In the genomic region with DNA sequence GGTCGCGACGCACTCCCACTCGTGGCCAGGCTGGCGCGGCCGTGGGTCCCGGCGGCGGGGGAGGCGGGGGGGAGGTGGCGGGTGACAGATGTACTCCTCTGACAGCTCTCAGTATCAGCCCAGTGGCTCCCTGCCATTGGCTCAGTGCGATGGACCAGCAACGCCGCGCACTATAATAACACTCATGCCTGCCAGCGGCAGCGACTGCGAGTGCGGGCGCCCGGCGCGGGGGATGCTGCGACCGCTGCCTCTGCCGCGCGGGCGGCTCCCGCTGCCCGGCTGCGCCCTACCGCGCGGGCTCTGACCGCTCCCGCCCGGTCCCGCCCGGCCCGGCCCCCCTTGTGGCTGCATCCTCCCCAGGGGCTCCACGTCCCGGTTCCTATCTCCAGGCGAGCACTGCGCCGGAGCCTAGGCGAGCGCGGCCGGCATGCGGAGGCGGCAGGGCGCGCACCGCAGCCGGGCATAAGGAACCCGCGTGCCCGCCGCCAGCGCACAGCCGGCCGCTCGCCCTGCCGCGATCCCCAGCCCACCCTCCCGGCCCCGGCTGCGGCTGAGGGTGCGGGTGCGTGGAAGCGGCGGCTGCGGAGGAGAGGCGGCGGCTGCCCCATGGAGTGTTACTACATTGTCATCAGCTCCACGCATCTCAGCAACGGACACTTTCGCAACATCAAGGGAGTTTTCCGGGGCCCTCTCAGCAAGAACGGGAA, we compare ENCODE assay signal across 10 mouse cellular contexts. TPM values are rescaled to one million over a fixed set of nuclear protein-coding genes. Genes with fewer than 3 reads are reported as not detected.
DNase-seq lines count a peak whose midpoint lies in the region; ATAC-seq and TF ChIP-seq lines count a peak whose summit lies in the region.
"Had no signal": no experiment of that assay in that cellular context is flagged by ENCODE, and none has a peak within 500 bp of the region (broad histone marks: within the 10 kb centered on the region; RNA-seq: fewer than 3 reads in every experiment).

TSS of gene Zfp804a (plus strand) at position 38 of the 707 bp plus-strand sequence.

- WGBS in forebrain, embryonic 11.5 days: under 1% methylated on average over 80 of the region's 82 CpGs
- under 1% methylated on average over 69 of the region's 82 CpGs for WGBS in hindbrain, postnatal 0 days
- under 1% methylated on average over 69 of the region's 82 CpGs for WGBS in limb, embryonic 13.5 days
- WGBS in neural tube, embryonic 15.5 days: under 1% methylated on average over 70 of the region's 82 CpGs

- no peak for TF ChIP-seq CTCF in hindbrain, postnatal 0 days (IDR thresholded peaks at IDR 0.05; ENCODE audit: low read depth)

- no peak within 1 kb of the TSS for H3K27ac ChIP-seq in forebrain, embryonic 11.5 days (ENCODE audit: low read depth, low read length)
- peak within 1 kb of the TSS; percentile 87 for H3K27ac ChIP-seq in hindbrain, postnatal 0 days
- H3K27ac ChIP-seq in limb, embryonic 13.5 days: no peak within 1 kb of the TSS
- peak within 1 kb of the TSS; percentile 97 for H3K27ac ChIP-seq in neural tube, embryonic 15.5 days (replicated peaks)

- peak; percentile 21 for DNase-seq in adrenal gland, postnatal 14 days
- no peak for DNase-seq in adrenal gland, adult 18-20 months (ENCODE audit: low spot score in 2 of 2)
- peak; percentile 29 for DNase-seq in R1 (ENCODE audit: low read depth, low spot score)
- peak; percentile 78 for DNase-seq in forebrain, embryonic 11.5 days (ENCODE audit: low spot score)
- DNase-seq in hindbrain, postnatal 0 days (ENCODE audit: low spot score): peak; percentile 88
- DNase-seq in urinary bladder, postnatal 4 days (ENCODE audit: low spot score in 2 of 2): no peak

- peak within 1 kb of the TSS; percentile 70 for H3K4me3 ChIP-seq in forebrain, embryonic 11.5 days (ENCODE audit: low read depth, low read length)
- peak within 1 kb of the TSS; percentile 74 for H3K4me3 ChIP-seq in hindbrain, postnatal 0 days (ENCODE audit: low read length)
- peak within 1 kb of the TSS; percentile 69 for H3K4me3 ChIP-seq in limb, embryonic 13.5 days
- H3K4me3 ChIP-seq in neural tube, embryonic 15.5 days (replicated peaks): peak within 1 kb of the TSS; percentile 72

- no peaks in the 10 kb centered on the region for H3K9me3 ChIP-seq in forebrain, embryonic 11.5 days (ENCODE audit: control insufficient read depth, low read length)
- H3K9me3 ChIP-seq in hindbrain, postnatal 0 days (ENCODE audit: low read length): no peaks in the 10 kb centered on the region
- H3K9me3 ChIP-seq in limb, embryonic 13.5 days: no peaks in the 10 kb centered on the region
- H3K9me3 ChIP-seq in neural tube, embryonic 15.5 days (replicated peaks): no peaks in the 10 kb centered on the region

- no peaks in the 10 kb centered on the region for H3K36me3 ChIP-seq in forebrain, embryonic 11.5 days (ENCODE audit: control insufficient read depth, insufficient read depth, low read length)
- no peaks in the 10 kb centered on the region for H3K36me3 ChIP-seq in hindbrain, postnatal 0 days (ENCODE audit: insufficient read depth, low read length)
- no peaks in the 10 kb centered on the region for H3K36me3 ChIP-seq in limb, embryonic 13.5 days
- H3K36me3 ChIP-seq in neural tube, embryonic 15.5 days: no peaks in the 10 kb centered on the region

- peak within 1 kb of the TSS; percentile 93 for H3K4me2 ChIP-seq in forebrain, embryonic 11.5 days (ENCODE audit: low read depth, low read length, severe bottlenecking)
- H3K4me2 ChIP-seq in hindbrain, postnatal 0 days (ENCODE audit: low read depth, low read length): peak within 1 kb of the TSS; percentile 72
- peak within 1 kb of the TSS; percentile 99 for H3K4me2 ChIP-seq in limb, embryonic 13.5 days (replicated peaks)
- H3K4me2 ChIP-seq in neural tube, embryonic 15.5 days: peak within 1 kb of the TSS; percentile 74

- peak within 1 kb of the TSS; percentile 65 for H3K9ac ChIP-seq in forebrain, embryonic 11.5 days (ENCODE audit: low read length)
- H3K9ac ChIP-seq in hindbrain, postnatal 0 days (replicated peaks; ENCODE audit: low read length): peak within 1 kb of the TSS; percentile 85
- peak within 1 kb of the TSS; percentile 65 for H3K9ac ChIP-seq in limb, embryonic 13.5 days
- peak within 1 kb of the TSS; percentile 80 for H3K9ac ChIP-seq in neural tube, embryonic 15.5 days (replicated peaks)

- ATAC-seq in forebrain, embryonic 11.5 days (replicated peaks; ENCODE audit: low FRiP score): peak; percentile 92
- peak; percentile 96 for ATAC-seq in hindbrain, postnatal 0 days
- peak; percentile 82 for ATAC-seq in limb, embryonic 13.5 days (ENCODE audit: low FRiP score, low read depth)
- ATAC-seq in neural tube, embryonic 15.5 days (ENCODE audit: low FRiP score): peak; percentile 94

- H3K27me3 ChIP-seq in forebrain, embryonic 11.5 days (ENCODE audit: control insufficient read depth, insufficient read depth, low read length): peaks cover 14% of the 10 kb centered on the region
- no peaks in the 10 kb centered on the region for H3K27me3 ChIP-seq in hindbrain, postnatal 0 days (ENCODE audit: insufficient read depth, low read length)
- H3K27me3 ChIP-seq in limb, embryonic 13.5 days: peaks cover 48% of the 10 kb centered on the region
- H3K27me3 ChIP-seq in neural tube, embryonic 15.5 days (replicated peaks): no peaks in the 10 kb centered on the region

- peaks cover 3% of the 10 kb centered on the region; the same call in 1 of the 2 replicates for H3K4me1 ChIP-seq in forebrain, embryonic 11.5 days (replicated peaks; ENCODE audit: control insufficient read depth, insufficient read depth, low read length)
- H3K4me1 ChIP-seq in hindbrain, postnatal 0 days (ENCODE audit: insufficient read depth, low read length): peaks cover 3% of the 10 kb centered on the region; the same call in 1 of the 2 replicates
- H3K4me1 ChIP-seq in limb, embryonic 13.5 days: peaks cover 12% of the 10 kb centered on the region; the same call in 1 of the 2 replicates
- peaks cover 10% of the 10 kb centered on the region; the same call in 1 of the 2 replicates for H3K4me1 ChIP-seq in neural tube, embryonic 15.5 days

RNA-seq across cellular contexts. Expression of gene Zfp804a, which starts in this region (rescaled TPM):
- total RNA-seq in adrenal gland, postnatal 14 days (2021): 0.59 and 0.83 TPM in 2 replicates
- total RNA-seq in adrenal gland, adult 18-20 months (2021): under 1 TPM; 0.48 to 0.53 TPM
- polyA plus RNA-seq in forebrain, embryonic 11.5 days (2014; fragmentation: Nextera tagmentation; extraction: Ambion mirVana): 0.51 and 0.73 TPM in 2 replicates
- 9.5 and 10.4 TPM in 2 replicates for total RNA-seq in hindbrain, postnatal 0 days (2014; rRNA removed)
- 14.4 and 14.9 TPM in 2 replicates for polyA plus RNA-seq in hindbrain, postnatal 0 days (2015; fragmentation: Nextera tagmentation; extraction: Ambion mirVana)
- polyA plus RNA-seq in limb, embryonic 13.5 days (2015; fragmentation: Nextera tagmentation; extraction: Ambion mirVana): 0.29 and 0.39 TPM in 2 replicates
- 10.1 and 12.3 TPM in 2 replicates for polyA plus RNA-seq in neural tube, embryonic 15.5 days (2015; fragmentation: Nextera tagmentation; extraction: Ambion mirVana)
- total RNA-seq: common myeloid progenitor, adult 5-6 weeks had no signal
- polyA plus RNA-seq: spleen, adult 2 months had no signal

Comparison
In these comparisons a context has a peak if more than half of its experiments do, and no peak if none do; other contexts are left out.
1. Peak in DNase-seq in adrenal gland, postnatal 14 days; RNA of the gene not detected or under 1 TPM.
2. Peak in DNase-seq, ATAC-seq, H3K4me3 ChIP-seq, H3K9ac ChIP-seq and H3K4me2 ChIP-seq in forebrain, embryonic 11.5 days; RNA of the gene not detected or under 1 TPM.
3. Peak in ATAC-seq, H3K4me3 ChIP-seq, H3K9ac ChIP-seq and H3K4me2 ChIP-seq in limb, embryonic 13.5 days; RNA of the gene not detected or under 1 TPM.
4. DNase-seq: peak in R1 (single experiment) and hindbrain, postnatal 0 days (single experiment); none in adrenal gland, adult 18-20 months (0 of 2) and urinary bladder, postnatal 4 days (0 of 2).
5. H3K27ac ChIP-seq: peak in hindbrain, postnatal 0 days (single experiment) and neural tube, embryonic 15.5 days (single experiment); none in forebrain, embryonic 11.5 days (single experiment) and limb, embryonic 13.5 days (single experiment).
6. Peak in every context shown above with its lines, with median percentiles within 50 percentile points of each other: ATAC-seq, H3K4me2 ChIP-seq, H3K4me3 ChIP-seq and H3K9ac ChIP-seq.